Mouse (Mus musculus) thymus, postnatal 10 days (tissue): ENCODE measurements around the gene Agap1.

Experiments used
- DNase-seq, 2 experiments: peaks; one replicate each; pipeline ENCODE4 v3.0.0; 2021; ENCODE audit warnings: low spot score in 2 of 2

Gene Agap1

GRCm38 (mm10) chr1:89543312-89543711, 88.7 kb downstream of the Agap1 start:
- no peak for DNase-seq

- DNase-seq, result no peak
Measured at GRCm38 (mm10) chr1:89544094-89544493, 89.5 kb downstream of the Agap1 start.

- DNase-seq, result no peak
Measured at GRCm38 (mm10) chr1:89545099-89545498, 90.5 kb downstream of the Agap1 start.

- DNase-seq, result no peak
Measured at GRCm38 (mm10) chr1:89547525-89548504, 93.2 kb downstream of the Agap1 start.

GRCm38 (mm10) chr1:89550061-89550869, 95.7 kb downstream of the Agap1 start:
- DNase-seq, result no peak

- DNase-seq, result no peak
Measured at GRCm38 (mm10) chr1:89552470-89552869, 97.9 kb downstream of the Agap1 start.

- DNase-seq, result no peak
Measured at GRCm38 (mm10) chr1:89553791-89554190, 99.2 kb downstream of the Agap1 start.

- DNase-seq, result no peak
Measured at GRCm38 (mm10) chr1:89554969-89555856, 100.6 kb downstream of the Agap1 start.

- no peak for DNase-seq
Measured at GRCm38 (mm10) chr1:89556006-89556405, 101.4 kb downstream of the Agap1 start.

GRCm38 (mm10) chr1:89557401-89557800, 102.8 kb downstream of the Agap1 start:
- no peak for DNase-seq

- no peak for DNase-seq
Measured at GRCm38 (mm10) chr1:89558080-89558479, 103.5 kb downstream of the Agap1 start.

GRCm38 (mm10) chr1:89563399-89563798, 108.8 kb downstream of the Agap1 start:
- DNase-seq, result no peak

- no peak for DNase-seq
Measured at GRCm38 (mm10) chr1:89566578-89567488, 112.2 kb downstream of the Agap1 start.

GRCm38 (mm10) chr1:89568546-89569405, 114.2 kb downstream of the Agap1 start:
- DNase-seq, result no peak

GRCm38 (mm10) chr1:89570522-89571299, 116.1 kb downstream of the Agap1 start:
- no peak for DNase-seq

- no peak for DNase-seq
Measured at GRCm38 (mm10) chr1:89573486-89573885, 118.9 kb downstream of the Agap1 start.

- no peak for DNase-seq
Measured at GRCm38 (mm10) chr1:89574941-89575890, 120.6 kb downstream of the Agap1 start.
